Mouse (Mus musculus) ES-Bruce4 (cell line): ENCODE data around the gene Slc2a12.

Experiments
- CTCF ChIP-seq: IDR thresholded peaks from one replicate; pipeline ENCODE4 v1.8.1; 2011; ENCODE audit warnings: low read depth, low read length
- POLR2A ChIP-seq: IDR thresholded peaks from one replicate; pipeline ENCODE4 v1.8.1; 2011; ENCODE audit warnings: low read length; ENCODE audit not compliant: insufficient read depth

GRCm38 (mm10) chr10:22745922-22746321 is 101.1 kb downstream of the Slc2a12 start:
- no peak for TF ChIP-seq POLR2A
- TF ChIP-seq CTCF = no peak
